Mouse (Mus musculus) cortical plate, adult 2 months (tissue): Measurements from ENCODE around the gene Hras. TPM values are rescaled to one million over a fixed set of nuclear protein-coding genes. Genes with fewer than 3 reads are reported as not detected.

Experiments
- H3K27ac ChIP-seq: fragments of 200-500 bp; 2 replicates; pipeline ENCODE4 v1.5.1; 2012; ENCODE audit warnings: low read length, control low read depth, inconsistent platforms; ENCODE audit not compliant: insufficient read depth
- H3K4me1 ChIP-seq: fragments of 200-500 bp; 2 replicates; pipeline ENCODE4 v1.6.1; 2011; ENCODE audit warnings: low read length; ENCODE audit not compliant: control insufficient read depth, insufficient read depth
- H3K4me3 ChIP-seq: fragments of 200-500 bp; 2 replicates; pipeline ENCODE4 v1.5.1; 2011; ENCODE audit warnings: mild to moderate bottlenecking, low read length, control low read depth; ENCODE audit not compliant: insufficient read depth
- CTCF ChIP-seq: fragments of 200-500 bp; IDR thresholded peaks from 2 replicates; pipeline ENCODE4 v1.5.1; 2011; ENCODE audit warnings: mild to moderate bottlenecking, control low read depth, low read length; ENCODE audit not compliant: insufficient read depth; ENCODE audit errors: extremely low read depth
- POLR2A ChIP-seq: fragments of 200-500 bp; IDR thresholded peaks from 2 replicates; pipeline ENCODE4 v1.6.1; 2011; ENCODE audit warnings: mild to moderate bottlenecking, low read length, control low read depth; ENCODE audit not compliant: insufficient read depth; ENCODE audit errors: extremely low read depth
- polyA plus RNA-seq: library from polyadenylated mRNA; depleted of rRNA; stranded (reverse); fragments of >200 nt; gene quantifications from 2 replicates; pipeline ENCODE4 v1.2.3, GENCODE M21; 2012

The Hras gene
- polyA plus RNA-seq, 1 experiment: 265 TPM

GRCm38 (mm10) chr7:141192776-141193347 is 943 bp downstream of the Hras start:
- Histone ChIP-seq H3K4me3 (peak overlapping the region; percentile 40), H3K4me1 (0 out of 2 replicates have a peak, but pooled peaks cover 2% of the 10 kb centered on the region), H3K27ac (peak overlapping the region; percentile 63; the same call in 1 of the 2 replicates)
- no peak for TF ChIP-seq POLR2A
- no peak for TF ChIP-seq CTCF

GRCm38 (mm10) chr7:141191796-141192685 is 1.8 kb downstream of the Hras start:
- peak overlapping the region; percentile 40; the same call in 1 of the 2 replicates for H3K4me3 ChIP-seq
- 0 out of 2 replicates have a peak, but pooled peaks cover 2% of the 10 kb centered on the region for H3K4me1 ChIP-seq
- no peak for TF ChIP-seq CTCF
- TF ChIP-seq POLR2A: no peak
- H3K27ac ChIP-seq: no peak overlapping the region

GRCm38 (mm10) chr7:141191036-141191435 is 2.8 kb downstream of the Hras start:
- Histone ChIP-seq H3K27ac (no peak overlapping the region), H3K4me1 (0 out of 2 replicates have a peak, but pooled peaks cover 2% of the 10 kb centered on the region), H3K4me3 (no peak overlapping the region)
- TF ChIP-seq POLR2A (no peak), CTCF (no peak)

GRCm38 (mm10) chr7:141190220-141190619 is 3.6 kb downstream of the Hras start:
- Histone ChIP-seq H3K4me1 (0 out of 2 replicates have a peak, but pooled peaks cover 2% of the 10 kb centered on the region), H3K27ac (no peak overlapping the region), H3K4me3 (no peak overlapping the region)
- no peak for TF ChIP-seq CTCF
- TF ChIP-seq POLR2A: no peak

- Histone ChIP-seq H3K4me3 (no peak overlapping the region), H3K4me1 (0 out of 2 replicates have a peak, but pooled peaks cover 2% of the 10 kb centered on the region), H3K27ac (no peak overlapping the region)
- no peak for TF ChIP-seq CTCF
- no peak for TF ChIP-seq POLR2A
These were observed 5.1 kb downstream of the Hras start for GRCm38 (mm10) chr7:141188733-141189132.

GRCm38 (mm10) chr7:141188194-141188593 is 5.6 kb downstream of the Hras start:
- H3K4me1 ChIP-seq: 0 out of 2 replicates have a peak, but pooled peaks cover 2% of the 10 kb centered on the region
- no peak overlapping the region for H3K27ac ChIP-seq
- TF ChIP-seq CTCF (no peak), POLR2A (no peak)
- no peak overlapping the region for H3K4me3 ChIP-seq

GRCm38 (mm10) chr7:141176173-141176572 is 17.6 kb downstream of the Hras start:
- TF ChIP-seq POLR2A (no peak), CTCF (peak; percentile 99)
- no peak overlapping the region for H3K4me3 ChIP-seq
- H3K4me1 ChIP-seq: peaks cover 3% of the 10 kb centered on the region
- no peak overlapping the region for H3K27ac ChIP-seq

- Histone ChIP-seq H3K4me3 (no peak overlapping the region), H3K4me1 (peaks cover 3% of the 10 kb centered on the region), H3K27ac (no peak overlapping the region)
- TF ChIP-seq POLR2A (no peak), CTCF (no peak)
These were observed 18.7 kb downstream of the Hras start for GRCm38 (mm10) chr7:141175068-141175467.

- H3K4me3 ChIP-seq: peak overlapping the region; percentile 58; the same call in 1 of the 2 replicates
- no peak overlapping the region for H3K27ac ChIP-seq
- H3K4me1 ChIP-seq: peaks cover 3% of the 10 kb centered on the region
- no peak for TF ChIP-seq CTCF
- TF ChIP-seq POLR2A: no peak
These were observed 20.4 kb downstream of the Hras start for GRCm38 (mm10) chr7:141173323-141173850.
